Mouse (Mus musculus) thymus, postnatal 0 days (tissue): ENCODE data around the gene Dync2li1. TPM values are rescaled to one million over a fixed set of nuclear protein-coding genes. Genes with fewer than 3 reads are reported as not detected.

Experiments used
- DNase-seq: peaks from one replicate; pipeline ENCODE4 v3.0.0-alpha.2; 2015; ENCODE audit warnings: low spot score
- polyA plus RNA-seq: library from polyadenylated mRNA; unstranded; fragments of >200 nt; fragmentation: Nextera tagmentation; extraction: Ambion mirVana; gene quantifications from 2 replicates; pipeline ENCODE4 v1.2.1, GENCODE M21; 2015

The Dync2li1 gene
- polyA plus RNA-seq, 1 experiment from 2014 or later: 9.3 TPM

DNA sequence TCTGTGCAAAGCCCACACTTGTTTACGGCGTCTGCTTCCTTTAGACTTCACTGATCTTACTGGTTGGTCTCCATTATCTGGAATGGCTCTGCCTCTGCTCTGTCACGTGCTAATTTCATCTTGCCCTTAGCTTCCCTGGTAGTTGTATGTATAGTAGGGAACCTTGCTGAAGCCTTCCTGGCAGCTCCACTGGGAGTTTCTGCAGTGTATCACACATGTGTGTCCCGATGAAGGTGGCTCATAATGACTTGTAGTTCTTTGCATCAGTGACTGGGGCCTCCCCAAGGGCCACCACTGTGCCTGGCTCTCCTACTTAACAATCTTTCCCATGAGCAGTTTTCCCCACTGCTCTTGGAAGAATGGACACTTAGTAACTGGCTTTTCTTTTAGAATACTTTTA, 17.7 kb upstream of the Dync2li1 start:
- DNase-seq: no peak

DNA sequence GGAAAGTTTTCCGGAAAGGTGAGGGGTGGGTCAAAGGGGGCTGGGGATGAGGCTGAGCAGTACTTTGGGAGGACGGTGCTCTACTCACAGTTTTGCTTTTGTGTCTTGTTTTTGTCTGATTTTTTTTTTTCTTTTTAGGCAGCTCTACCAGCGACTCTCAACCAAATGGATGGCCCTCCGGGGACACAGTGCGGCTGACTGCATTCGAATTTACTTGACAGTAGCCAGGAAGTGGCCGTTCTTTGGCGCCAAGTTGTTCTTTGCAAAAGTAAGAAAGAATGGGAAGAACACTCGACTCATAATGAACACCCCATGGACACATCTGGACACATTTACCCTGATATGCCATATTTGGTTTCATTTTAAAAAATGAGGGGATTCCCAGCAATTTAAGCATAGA, 14.8 kb upstream of the Dync2li1 start:
- DNase-seq: no peak

DNA sequence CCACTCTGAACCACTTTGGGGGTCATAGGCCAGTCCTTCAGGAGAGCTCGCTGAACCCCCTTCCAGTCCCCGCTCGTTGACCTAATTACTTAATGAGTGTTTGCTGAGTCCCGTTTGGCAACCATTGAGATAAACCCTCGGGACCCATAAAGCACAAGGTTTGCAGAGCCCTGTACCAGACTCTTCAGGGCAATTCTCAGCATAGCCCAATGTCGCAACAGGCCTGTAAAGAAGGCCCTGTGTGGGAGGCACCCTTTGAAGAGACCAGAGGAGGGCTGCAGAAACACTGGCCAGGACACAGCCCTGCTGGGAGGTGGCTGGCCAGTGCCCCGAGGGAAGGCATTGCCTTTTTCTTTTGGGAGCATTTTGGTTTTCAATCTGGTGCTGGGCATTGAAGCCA, 14.3 kb upstream of the Dync2li1 start:
- DNase-seq: no peak

DNA sequence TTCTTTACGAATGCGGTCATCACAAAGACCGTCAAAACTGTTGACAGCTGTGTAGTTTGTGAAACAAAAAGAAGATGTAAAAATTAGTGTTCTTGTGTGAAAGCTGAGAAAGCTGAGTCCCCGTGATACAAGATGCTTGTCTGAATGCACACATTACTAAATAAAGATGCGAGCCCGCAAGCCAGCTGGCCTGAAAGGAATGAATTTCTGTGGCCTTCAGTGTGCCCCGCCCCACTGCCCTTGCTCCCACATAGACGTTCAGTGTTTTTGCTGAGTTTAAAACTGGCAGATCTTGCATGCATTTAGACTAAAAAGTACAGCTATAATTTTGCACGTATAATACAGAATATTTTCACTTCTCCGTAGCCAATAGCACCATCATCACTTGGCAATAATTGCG, 10.5 kb upstream of the Dync2li1 start:
- no peak for DNase-seq

DNA sequence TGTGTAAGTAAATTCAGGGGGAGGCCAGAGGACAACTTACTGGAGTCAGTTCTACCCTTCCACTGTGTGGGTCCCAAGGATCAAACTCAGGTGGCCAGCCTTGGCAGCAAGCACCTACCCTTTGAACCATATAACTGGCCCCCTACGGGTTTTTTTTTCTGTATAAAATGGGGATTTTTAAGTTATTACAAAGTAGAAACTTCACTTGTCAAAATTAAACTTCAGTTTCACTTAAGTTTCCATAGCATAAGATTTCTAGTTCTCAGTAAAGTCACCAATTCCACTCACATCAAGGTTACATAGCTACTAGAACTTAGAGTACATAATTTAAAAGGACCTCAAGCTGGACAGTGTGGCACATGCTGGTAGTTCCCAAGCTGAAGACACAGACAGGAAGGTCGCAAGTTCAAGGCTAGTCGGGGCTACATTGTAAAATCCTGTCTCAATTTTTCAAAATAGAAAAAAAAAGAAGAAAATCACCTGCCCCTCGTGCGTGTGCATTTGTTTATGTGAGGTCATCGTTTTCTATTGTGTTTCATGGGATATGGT, 9.7 kb upstream of the Dync2li1 start:
- DNase-seq: no peak

DNA sequence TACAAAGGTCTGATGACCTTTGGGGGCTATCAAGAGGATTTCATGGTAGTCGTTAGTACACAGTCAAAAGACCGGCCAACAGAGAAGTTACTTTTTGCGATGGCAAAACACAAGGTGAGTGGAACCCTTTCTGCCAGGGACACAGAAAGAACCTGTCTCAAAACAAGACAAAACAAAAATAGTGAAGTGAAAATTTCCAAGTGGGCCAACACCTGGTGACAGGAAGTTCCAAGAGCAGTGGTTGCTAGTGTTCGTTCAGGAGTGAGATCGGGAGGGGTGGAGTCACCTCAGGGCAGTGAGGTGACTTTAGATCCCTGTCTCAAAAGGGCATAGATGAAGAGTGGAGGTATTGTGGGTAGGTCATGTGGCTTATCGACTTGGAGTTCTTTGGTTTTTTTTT, 8.3 kb upstream of the Dync2li1 start:
- no peak for DNase-seq

DNA sequence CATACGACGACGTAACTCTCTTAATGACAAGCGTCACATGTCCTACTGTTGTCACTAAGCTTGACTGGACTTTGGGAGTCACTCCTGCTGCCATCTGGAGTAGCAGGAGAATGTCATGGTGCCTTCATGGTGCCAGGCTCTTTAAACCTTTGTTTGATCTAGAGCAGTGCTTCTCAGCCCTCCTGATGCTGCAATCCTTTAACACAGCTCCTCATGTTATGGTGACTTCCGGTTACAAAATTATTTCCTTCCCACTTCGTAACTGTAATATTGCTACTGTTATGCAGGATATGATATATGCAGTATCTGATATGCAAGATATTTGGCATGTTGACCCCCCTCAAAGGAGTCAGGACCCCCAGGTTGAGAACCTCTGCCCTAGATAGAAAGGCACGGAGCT, 7.2 kb upstream of the Dync2li1 start:
- DNase-seq: no peak

DNA sequence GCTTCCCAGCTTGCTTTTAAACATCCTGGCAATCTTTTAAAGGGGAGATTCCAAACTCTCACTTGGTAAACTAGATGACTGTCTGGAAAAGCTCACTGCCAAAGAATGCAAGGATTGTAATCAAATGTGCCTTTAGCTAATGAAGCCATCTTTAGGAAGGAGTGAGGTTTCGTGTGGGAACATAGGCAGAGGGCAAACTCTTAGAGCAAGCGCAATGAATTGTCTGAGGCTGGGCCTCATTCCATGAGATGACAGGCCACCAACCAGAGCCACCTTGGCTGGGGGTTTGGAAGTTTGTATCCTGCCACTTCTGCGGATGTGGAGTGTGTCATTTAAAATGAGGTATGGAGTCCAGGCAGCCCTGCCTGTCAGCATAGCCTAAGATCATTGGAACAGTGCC, 6.2 kb upstream of the Dync2li1 start:
- no peak for DNase-seq

DNA sequence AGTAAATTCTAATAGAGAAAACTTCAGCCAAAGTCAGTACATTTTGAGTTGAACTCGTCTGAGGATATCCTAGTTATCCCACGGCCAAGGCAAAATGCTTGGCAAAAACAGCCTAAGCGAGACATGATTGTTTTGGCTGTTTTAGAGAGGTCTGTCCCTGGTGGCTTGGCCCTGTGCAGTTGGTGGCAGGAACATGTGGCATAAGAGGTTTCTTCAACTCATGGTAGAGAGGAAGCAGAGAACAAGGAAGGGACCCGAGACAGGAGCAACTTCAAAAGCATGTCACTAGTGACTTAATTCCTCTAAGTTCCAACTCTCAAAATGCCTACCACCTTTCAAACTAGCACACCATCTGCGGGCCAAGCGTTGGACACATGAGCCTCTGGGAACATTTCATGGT, 5.7 kb upstream of the Dync2li1 start:
- no peak for DNase-seq

DNA sequence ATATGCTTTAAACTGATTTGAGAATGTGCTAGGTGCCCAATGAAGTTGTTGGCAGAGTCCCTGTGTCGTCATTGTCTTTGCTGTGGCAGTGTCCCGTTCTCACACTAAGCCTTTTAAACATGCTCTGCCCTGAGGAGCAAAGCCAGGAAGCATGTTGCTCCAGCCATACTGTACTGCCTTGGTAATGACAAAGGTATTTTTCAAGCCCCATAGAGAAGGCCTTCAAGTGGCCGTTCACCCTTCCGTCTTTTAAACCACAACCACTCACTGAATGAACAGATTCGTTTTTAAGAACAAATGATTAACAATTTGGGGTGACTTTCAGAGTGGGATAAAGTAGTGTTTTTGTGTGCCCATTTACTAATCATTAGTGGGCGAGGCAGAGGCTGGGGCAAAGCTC, 5.1 kb upstream of the Dync2li1 start:
- DNase-seq: no peak

DNA sequence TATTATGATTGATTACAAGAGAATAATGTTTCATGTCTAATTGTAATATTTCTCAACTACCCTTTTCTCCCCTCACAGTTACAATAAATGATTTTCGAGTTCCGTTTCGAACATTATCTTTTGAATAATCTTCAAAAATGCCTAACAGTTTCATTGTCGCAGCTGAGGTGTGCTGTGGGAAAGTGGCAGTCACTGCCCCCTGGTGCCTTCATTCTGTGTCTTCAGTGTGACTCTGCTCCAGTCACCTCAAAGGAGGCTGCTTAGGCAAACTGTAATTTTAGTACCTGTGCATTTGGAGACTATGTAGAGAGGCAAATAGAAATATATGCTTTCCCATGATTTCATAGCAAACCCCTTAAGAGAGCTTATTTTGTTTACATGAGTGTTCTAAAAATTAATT, 4.3 kb upstream of the Dync2li1 start:
- peak; percentile 27 for DNase-seq

DNA sequence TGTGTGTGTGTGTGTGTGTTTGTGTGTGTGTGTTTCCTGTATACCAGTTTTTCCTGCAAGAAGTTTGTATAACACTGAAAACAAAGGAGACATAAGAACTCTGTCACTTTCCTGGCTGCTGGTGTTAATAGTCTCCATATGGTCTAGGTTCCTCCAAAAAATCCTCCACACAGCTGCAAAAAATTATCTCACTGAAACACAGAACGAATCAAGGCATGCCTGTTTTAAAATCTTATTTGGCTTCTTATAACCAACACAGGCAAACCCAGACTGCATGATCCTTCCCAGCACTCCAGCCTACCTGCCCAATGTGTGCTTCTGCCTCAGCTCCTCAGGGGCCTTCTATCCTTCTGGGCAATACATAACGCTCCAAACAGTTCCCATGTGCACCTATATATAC, 3.4 kb upstream of the Dync2li1 start:
- no peak for DNase-seq

DNA sequence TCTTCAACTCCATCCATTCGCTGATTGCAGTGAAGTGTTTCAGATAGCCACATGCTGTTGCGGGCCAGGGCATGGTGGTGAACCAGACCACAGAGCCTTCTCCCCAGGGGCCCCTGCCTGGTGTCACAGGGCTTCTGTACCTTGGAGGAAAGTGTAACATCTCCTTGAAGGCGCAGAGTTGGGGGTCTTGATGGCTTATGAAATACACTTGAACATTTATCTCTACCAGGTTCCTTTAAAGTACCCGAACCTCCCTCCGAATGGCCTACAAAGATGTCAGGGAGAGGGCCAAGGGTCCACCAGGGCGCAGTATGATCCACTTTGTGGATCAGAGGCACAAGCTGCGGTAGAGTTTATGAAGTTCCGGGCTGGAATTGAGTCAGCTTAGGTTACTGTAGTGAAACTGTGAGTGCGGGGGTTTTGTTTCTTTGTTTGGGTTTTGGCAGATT, 585 bp downstream of the Dync2li1 start:
- DNase-seq: no peak

DNA sequence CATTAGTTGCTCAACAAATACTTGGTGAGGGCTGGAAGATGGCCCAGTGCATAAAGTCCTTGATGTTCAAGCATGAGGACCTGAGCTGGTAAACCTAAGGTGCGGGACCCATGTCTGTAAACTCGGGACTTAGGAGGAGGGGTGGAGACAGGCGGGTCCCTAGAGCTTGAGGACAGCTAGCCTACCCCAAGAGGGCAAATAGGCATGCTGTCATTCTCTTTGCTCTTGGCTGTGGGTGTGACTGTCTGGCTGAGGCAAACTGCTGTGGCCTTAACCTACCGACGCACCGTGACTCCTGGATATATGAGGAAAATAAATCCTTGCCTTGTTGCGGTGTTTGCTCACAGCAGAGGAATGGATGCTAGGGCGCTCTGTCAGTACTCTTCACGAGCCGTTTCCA, 1.4 kb downstream of the Dync2li1 start:
- DNase-seq: no peak

DNA sequence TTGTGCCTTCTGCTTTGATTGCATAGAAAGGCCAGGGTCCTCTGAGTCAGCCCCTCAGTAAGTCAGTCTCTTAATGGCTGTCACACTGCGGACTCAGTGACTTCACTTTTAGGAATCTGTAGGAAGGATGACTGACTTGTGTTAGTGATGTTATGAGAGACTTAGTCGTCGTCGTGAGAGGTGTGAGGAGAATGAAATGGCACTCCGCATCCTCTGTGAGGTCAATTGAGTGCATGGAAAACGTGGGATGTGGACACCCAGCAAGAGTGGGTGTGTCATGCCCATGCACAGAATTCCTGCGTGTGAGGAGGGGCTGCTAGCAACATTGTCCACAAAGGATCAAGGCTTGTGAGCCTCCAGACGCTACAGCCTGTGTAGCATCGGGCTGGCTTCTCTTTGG, 2.3 kb downstream of the Dync2li1 start:
- no peak for DNase-seq

DNA sequence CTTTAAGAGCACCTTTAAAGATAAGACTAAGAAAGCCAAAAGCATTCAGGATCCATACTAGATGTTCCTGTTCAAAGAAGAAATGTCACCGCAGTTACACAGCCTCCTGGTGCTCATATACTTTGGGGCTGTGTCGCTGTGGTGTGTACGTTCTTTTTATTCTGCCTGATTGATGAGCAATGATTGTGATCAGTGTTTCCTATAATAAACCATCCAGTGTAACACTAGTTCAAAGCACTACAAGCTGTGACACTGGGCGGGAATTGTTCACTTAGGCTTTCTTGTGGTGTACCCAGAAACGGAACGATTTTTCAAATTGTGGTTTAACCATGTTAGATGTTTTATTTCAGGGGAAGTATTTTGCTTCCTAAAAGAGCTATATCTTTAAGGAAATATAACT, 5.5 kb downstream of the Dync2li1 start:
- DNase-seq: peak; percentile 17

DNA sequence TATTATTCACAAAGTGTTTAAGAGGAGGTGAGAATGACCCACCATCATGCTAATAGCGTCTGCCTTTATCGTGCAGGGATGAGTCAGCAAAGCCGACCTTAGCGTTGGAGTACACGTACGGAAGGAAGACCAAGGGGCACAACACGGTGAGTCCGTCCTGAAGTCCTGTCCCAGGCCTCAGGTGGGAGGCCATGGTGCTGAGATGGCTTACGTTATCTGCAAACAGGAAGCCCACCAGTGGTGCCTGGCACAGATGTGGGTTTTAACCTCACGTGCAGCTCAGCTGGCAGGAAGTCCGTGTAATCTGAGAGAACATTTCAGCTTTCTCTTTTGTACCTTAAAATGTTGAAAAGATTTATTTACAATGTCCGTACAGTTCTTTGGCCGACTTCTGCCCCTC, 7.1 kb downstream of the Dync2li1 start:
- peak; percentile 75 for DNase-seq

DNA sequence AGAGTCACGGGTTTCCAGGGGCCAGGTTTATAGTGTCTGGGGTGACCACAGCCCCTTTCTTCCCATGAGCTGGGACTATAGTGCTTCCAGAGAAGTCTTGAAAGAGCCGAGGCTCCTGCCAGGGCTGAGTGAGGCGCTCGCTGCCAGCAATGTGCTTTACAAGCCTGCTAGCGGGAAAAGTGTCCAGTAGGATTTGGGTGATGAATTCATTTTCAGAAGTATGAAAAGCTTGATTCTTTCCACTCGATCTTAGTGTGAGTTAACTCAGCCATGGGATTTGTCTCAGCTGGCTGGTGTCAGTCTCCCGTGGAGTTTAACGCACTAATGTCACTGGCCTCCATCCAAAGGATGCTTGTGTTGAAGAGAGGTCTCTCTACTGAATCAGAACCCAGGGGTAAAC, 10.0 kb downstream of the Dync2li1 start:
- no peak for DNase-seq

DNA sequence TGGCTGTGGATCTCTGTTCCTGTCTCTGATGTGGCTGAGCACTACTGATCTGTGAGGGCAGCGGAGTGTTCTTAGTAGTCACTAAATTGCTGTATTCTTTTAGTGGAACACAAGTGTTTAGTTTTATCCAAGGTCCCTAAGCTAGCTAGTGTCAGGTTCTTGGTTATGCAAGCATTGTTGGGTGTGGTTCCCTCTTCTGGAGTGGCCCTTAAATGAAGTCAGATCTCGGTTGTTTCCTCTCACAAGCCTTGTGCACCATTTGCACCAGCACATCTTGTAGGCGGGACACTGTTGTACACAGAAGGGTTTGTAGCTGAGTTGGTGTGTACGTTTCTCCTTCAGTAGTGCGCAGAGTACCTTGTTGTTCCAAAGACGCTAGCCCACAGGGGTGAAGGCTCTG, 11.7 kb downstream of the Dync2li1 start:
- DNase-seq: no peak

DNA sequence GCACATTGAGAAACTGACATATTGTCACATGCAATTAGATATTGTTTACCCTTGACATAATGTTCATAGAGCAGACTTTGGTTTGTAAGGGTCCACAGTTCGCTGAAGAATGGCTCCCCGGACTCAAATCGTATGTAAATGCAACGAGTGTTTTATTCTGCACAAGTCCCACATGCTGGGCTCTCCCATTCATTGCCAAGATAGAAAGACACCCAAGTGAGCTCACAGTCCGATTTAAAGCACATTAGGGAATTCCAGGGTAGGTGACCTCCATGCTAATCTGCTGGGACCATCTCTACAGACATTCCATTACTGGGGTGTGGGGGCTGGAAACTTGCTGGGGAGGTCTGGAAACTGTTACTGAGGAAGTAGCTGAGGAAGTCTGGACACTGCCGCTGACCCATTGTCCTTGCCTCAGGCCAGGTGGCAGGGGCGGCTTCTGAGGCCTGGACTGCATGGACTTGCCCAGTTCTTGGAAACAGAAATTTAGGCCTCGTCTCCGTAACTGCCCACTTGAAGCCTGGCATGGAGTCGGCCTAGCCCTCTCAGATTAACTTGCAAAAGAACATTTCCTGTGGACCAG, 13.6 kb downstream of the Dync2li1 start:
- DNase-seq: no peak

DNA sequence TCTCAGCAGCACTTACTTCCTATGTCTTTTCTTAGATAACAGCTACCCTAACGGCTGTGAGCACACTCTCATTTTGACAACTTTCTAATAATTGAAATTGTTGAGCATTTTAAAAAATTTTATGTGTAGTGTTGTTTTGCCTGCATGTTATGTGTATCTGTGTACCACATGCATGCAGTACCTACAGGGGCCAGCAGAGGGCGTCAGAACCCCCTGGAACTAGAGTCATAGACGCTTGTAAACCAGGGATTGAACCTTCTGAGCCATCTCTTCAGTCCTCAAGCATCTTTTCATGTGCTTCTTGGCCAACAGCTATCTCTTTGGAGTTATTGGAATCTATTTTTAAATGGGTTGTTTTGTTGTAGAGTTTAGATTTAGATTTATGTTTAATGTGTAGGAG, 15.6 kb downstream of the Dync2li1 start:
- peak; percentile 53 for DNase-seq

DNA sequence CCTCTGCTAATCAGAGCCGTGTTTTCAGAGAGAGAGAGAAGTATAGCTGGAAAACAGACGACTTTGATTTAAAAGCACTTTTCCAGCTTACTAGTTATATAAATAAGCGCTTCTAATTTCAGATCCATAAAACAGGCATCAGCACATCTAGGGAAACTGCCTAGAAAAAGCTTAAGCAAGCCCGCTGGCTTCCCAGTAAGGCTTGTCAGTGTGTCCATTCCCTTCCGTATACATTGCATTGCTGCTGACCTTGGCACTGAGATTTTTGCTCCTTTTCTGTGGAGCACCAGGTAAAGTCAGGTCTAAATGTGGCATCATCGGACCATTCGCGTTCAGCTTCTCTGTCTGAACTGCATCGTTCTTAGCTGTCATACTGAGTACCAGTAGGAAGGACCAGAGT, 16.0 kb downstream of the Dync2li1 start:
- no peak for DNase-seq

DNA sequence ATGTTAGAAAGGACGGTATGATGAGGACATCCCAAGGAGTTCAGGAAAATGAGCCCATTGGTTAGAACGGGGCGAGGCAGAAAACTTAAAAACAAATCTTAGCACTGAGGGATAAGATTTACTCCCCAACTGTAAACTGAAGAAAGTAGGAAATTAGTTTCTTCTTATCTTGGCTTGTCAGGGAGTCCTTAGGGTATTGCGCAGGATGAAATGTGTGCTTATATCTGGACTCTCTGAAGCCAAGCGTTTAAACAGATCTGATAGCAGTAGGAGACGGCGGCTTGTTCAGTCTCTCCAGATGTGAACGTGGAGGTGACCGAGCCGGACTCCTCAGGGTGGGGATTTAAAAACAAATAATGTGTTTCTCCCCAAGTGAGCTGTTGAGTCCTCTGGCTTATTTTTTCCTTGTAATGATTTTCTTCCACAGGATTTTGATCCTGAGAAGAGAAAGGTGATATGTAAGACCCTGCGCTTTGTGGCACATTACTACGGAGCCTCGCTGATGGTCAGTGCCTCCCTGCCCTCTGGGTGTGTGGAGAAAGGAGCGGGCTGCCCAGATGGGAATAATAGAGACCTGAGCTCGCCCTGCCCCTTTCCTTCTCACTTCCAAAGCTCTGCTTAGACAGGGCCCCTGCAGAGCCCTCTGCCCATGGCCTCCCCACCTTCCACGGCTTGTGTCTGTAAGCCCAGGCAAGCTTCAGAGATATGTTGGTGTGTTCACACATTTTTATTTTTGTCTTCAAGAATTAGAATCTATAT, 18.2 kb downstream of the Dync2li1 start:
- no peak for DNase-seq
